Mouse (Mus musculus) adrenal gland, adult 8-10 months (tissue): ENCODE measurements around the gene Nkiras1. TPM values are rescaled to one million over a fixed set of nuclear protein-coding genes. Genes with fewer than 3 reads are reported as not detected.
A peak's percentile ranks its signal among the peaks of the same experiment; 100 is the strongest.

ENCODE experiments used
- DNase-seq: peaks from one replicate; pipeline ENCODE4 v3.0.0; 2022
- total RNA-seq, 4 experiments: library from RNA; stranded (reverse); gene quantifications; 2 replicates each; pipeline ENCODE4 v1.2.4; 2022

Gene Nkiras1
- total RNA-seq, 4 experiments from 2014 or later, result 24.8 to 27.4 (median 26.1) TPM

GRCm38 (mm10) chr14:18280375-18280774 lies 9.4 kb downstream of the Nkiras1 start:
- no peak for DNase-seq

- DNase-seq, result no peak
These were observed 13.6 kb downstream of the Nkiras1 start for GRCm38 (mm10) chr14:18284581-18284980.

GRCm38 (mm10) chr14:18285476-18285875 lies 14.5 kb downstream of the Nkiras1 start:
- no peak for DNase-seq

- no peak for DNase-seq
These were observed 15.5 kb downstream of the Nkiras1 start for GRCm38 (mm10) chr14:18286441-18286840.

GRCm38 (mm10) chr14:18287391-18287790 lies 16.5 kb downstream of the Nkiras1 start:
- DNase-seq, result no peak

- no peak for DNase-seq
These were observed 21.2 kb downstream of the Nkiras1 start for GRCm38 (mm10) chr14:18292111-18292510.

GRCm38 (mm10) chr14:18292578-18292977 lies 21.6 kb downstream of the Nkiras1 start:
- DNase-seq, result no peak

- DNase-seq, result no peak
These were observed 26.5 kb downstream of the Nkiras1 start for GRCm38 (mm10) chr14:18297441-18297840.

GRCm38 (mm10) chr14:18298874-18299273 lies 27.9 kb downstream of the Nkiras1 start:
- DNase-seq, result no peak

GRCm38 (mm10) chr14:18300676-18301075 lies 29.7 kb downstream of the Nkiras1 start:
- no peak for DNase-seq

- no peak for DNase-seq
These were observed 30.7 kb downstream of the Nkiras1 start for GRCm38 (mm10) chr14:18301591-18301990.

GRCm38 (mm10) chr14:18302750-18303149 lies 31.8 kb downstream of the Nkiras1 start:
- no peak for DNase-seq

GRCm38 (mm10) chr14:18303262-18303661 lies 32.3 kb downstream of the Nkiras1 start:
- DNase-seq, result no peak

GRCm38 (mm10) chr14:18304165-18304564 lies 33.2 kb downstream of the Nkiras1 start:
- no peak for DNase-seq

- DNase-seq, result no peak
These were observed 46.8 kb downstream of the Nkiras1 start for GRCm38 (mm10) chr14:18317457-18318411.

GRCm38 (mm10) chr14:18326968-18327672 lies 56.2 kb downstream of the Nkiras1 start:
- peak; percentile 25 for DNase-seq

GRCm38 (mm10) chr14:18330789-18331692 lies 60.1 kb downstream of the Nkiras1 start:
- DNase-seq, result peak; percentile 15

- peak; percentile 59 for DNase-seq
These were observed 60.8 kb downstream of the Nkiras1 start, which contains the start of gene Ube2e1 for GRCm38 (mm10) chr14:18331693-18332131. Gene Ube2e1, minus strand, starts transcription at chr14:18331859.
